Mouse (Mus musculus) CH12F3 (cell line): ENCODE measurements around the gene Slc25a12.

ENCODE experiments used
- in situ Hi-C: fragments of 300-500 bp; cut with MboI; formaldehyde crosslinking; loops from 2 replicates; pipeline ENCODE4 v1.14.3; 2020; ENCODE audit warnings: low sequenced_read_pairs

Gene Slc25a12

GRCm38 (mm10) chr2:71315022-71315421 lies 52.5 kb downstream of the Slc25a12 start:
- in situ Hi-C loops = no loop called here

GRCm38 (mm10) chr2:71314080-71314479 lies 53.5 kb downstream of the Slc25a12 start:
- in situ Hi-C loops = no loop called here

- in situ Hi-C loops = no loop called here
Measured at GRCm38 (mm10) chr2:71312067-71312466, 55.5 kb downstream of the Slc25a12 start.

- in situ Hi-C loops = no loop called here
Measured at GRCm38 (mm10) chr2:71309726-71310125, 57.8 kb downstream of the Slc25a12 start.

- in situ Hi-C loops = no loop called here
Measured at GRCm38 (mm10) chr2:71306357-71306756, 61.2 kb downstream of the Slc25a12 start.

- in situ Hi-C loops = no loop called here
Measured at GRCm38 (mm10) chr2:71304821-71305220, 62.7 kb downstream of the Slc25a12 start.

GRCm38 (mm10) chr2:71303221-71303620 lies 64.3 kb downstream of the Slc25a12 start:
- in situ Hi-C loops = no loop called here

GRCm38 (mm10) chr2:71302156-71302663 lies 65.3 kb downstream of the Slc25a12 start:
- in situ Hi-C loops = no loop called here

- in situ Hi-C loops = no loop called here
Measured at GRCm38 (mm10) chr2:71298729-71299128, 68.8 kb downstream of the Slc25a12 start.

GRCm38 (mm10) chr2:71297501-71297900 lies 70.0 kb downstream of the Slc25a12 start:
- in situ Hi-C loops = no loop called here

GRCm38 (mm10) chr2:71295844-71296243 lies 71.7 kb downstream of the Slc25a12 start:
- in situ Hi-C loops = no loop called here

- in situ Hi-C loops = no loop called here
Measured at GRCm38 (mm10) chr2:71294489-71294888, 73.1 kb downstream of the Slc25a12 start.

GRCm38 (mm10) chr2:71293983-71294382 lies 73.6 kb downstream of the Slc25a12 start:
- in situ Hi-C loops = no loop called here

- in situ Hi-C loops = no loop called here
Measured at GRCm38 (mm10) chr2:71291566-71291965, 76.0 kb downstream of the Slc25a12 start.

- in situ Hi-C loops = no loop called here
Measured at GRCm38 (mm10) chr2:71290107-71290775, 77.3 kb downstream of the Slc25a12 start.

- in situ Hi-C loops = no loop called here
Measured at GRCm38 (mm10) chr2:71281981-71282380, 85.6 kb downstream of the Slc25a12 start.

- in situ Hi-C loops = no loop called here
Measured at GRCm38 (mm10) chr2:71278791-71279775, 88.5 kb downstream of the Slc25a12 start.

GRCm38 (mm10) chr2:71275734-71276133 lies 91.8 kb downstream of the Slc25a12 start:
- in situ Hi-C loops = no loop called here

- in situ Hi-C loops = no loop called here
Measured at GRCm38 (mm10) chr2:71273955-71274679, 93.4 kb downstream of the Slc25a12 start.

GRCm38 (mm10) chr2:71270085-71270484 lies 97.5 kb downstream of the Slc25a12 start:
- in situ Hi-C loops = no loop called here

- in situ Hi-C loops = no loop called here
Measured at GRCm38 (mm10) chr2:71269332-71269731, 98.2 kb downstream of the Slc25a12 start.
